In genomic region chr6:37298982-37299381, GRCm38 (mm10) we compare ENCODE assay signal across 8 mouse cellular contexts. TPM values are rescaled to one million over a fixed set of nuclear protein-coding genes. Genes with fewer than 3 reads are reported as not detected.
DNase-seq lines count a peak whose midpoint lies in the region; ATAC-seq lines count a peak whose summit lies in the region.

No protein-coding gene starts in this region.

- no peak for ATAC-seq in heart, embryonic 13.5 days (ENCODE audit: extremely low read depth, insufficient number of reproducible peaks, low FRiP score, low TSS enrichment)
- ATAC-seq in midbrain, embryonic 12.5 days (ENCODE audit: low FRiP score, low read depth): no peak
- ATAC-seq in CD4-positive, CD25-positive, alpha-beta regulatory T cell, adult 4 months: no peak

- no peak for DNase-seq in heart, postnatal 10 days
- peak; percentile 34 for DNase-seq in cerebellum, adult 9-10 months
- DNase-seq in hindbrain, embryonic 10.5 days (ENCODE audit: low spot score): peak; percentile 20
- no peak for DNase-seq in frontal cortex, adult 2 months (ENCODE audit: extremely low spot score in 1 of 2, low spot score in 1 of 2)
- no peak for DNase-seq in frontal cortex, postnatal 25 days (ENCODE audit: low spot score in 2 of 2)

- WGBS in heart, embryonic 13.5 days: 36% methylated on average over 4 of the region's 4 CpGs
- 32% methylated on average over 4 of the region's 4 CpGs for WGBS in hindbrain, embryonic 10.5 days
- WGBS in midbrain, embryonic 12.5 days: 26% methylated on average over 4 of the region's 4 CpGs

- intact Hi-C loops in heart, postnatal 10 days (cut with DNase I): no loop called here

- H3K27me3 ChIP-seq in heart, embryonic 13.5 days (replicated peaks): peaks cover 65% of the 10 kb centered on the region
- H3K27me3 ChIP-seq in hindbrain, embryonic 10.5 days (ENCODE audit: insufficient read depth, poor library complexity, severe bottlenecking): peaks cover 66% of the 10 kb centered on the region
- peaks cover 40% of the 10 kb centered on the region for H3K27me3 ChIP-seq in midbrain, embryonic 12.5 days

- H3K4me2 ChIP-seq in heart, embryonic 13.5 days: peak overlapping the region; percentile 97
- peak overlapping the region; percentile 95 for H3K4me2 ChIP-seq in midbrain, embryonic 12.5 days (replicated peaks)

- H3K9ac ChIP-seq in heart, embryonic 13.5 days: peak overlapping the region; percentile 83
- peak overlapping the region; percentile 78 for H3K9ac ChIP-seq in midbrain, embryonic 12.5 days (replicated peaks)

- no peak overlapping the region for H3K27ac ChIP-seq in heart, embryonic 13.5 days (replicated peaks)
- H3K27ac ChIP-seq in hindbrain, embryonic 10.5 days: no peak overlapping the region
- no peak overlapping the region for H3K27ac ChIP-seq in midbrain, embryonic 12.5 days (replicated peaks)

- H3K4me1 ChIP-seq in heart, embryonic 13.5 days: peaks cover 19% of the 10 kb centered on the region
- H3K4me1 ChIP-seq in hindbrain, embryonic 10.5 days (replicated peaks): peaks cover 32% of the 10 kb centered on the region
- H3K4me1 ChIP-seq in midbrain, embryonic 12.5 days: peaks cover 24% of the 10 kb centered on the region

- peak overlapping the region; percentile 72 for H3K4me3 ChIP-seq in heart, embryonic 13.5 days
- H3K4me3 ChIP-seq in hindbrain, embryonic 10.5 days: peak overlapping the region; percentile 77
- H3K4me3 ChIP-seq in midbrain, embryonic 12.5 days: peak overlapping the region; percentile 87

- H3K9me3 ChIP-seq in heart, embryonic 13.5 days: no peaks in the 10 kb centered on the region
- no peaks in the 10 kb centered on the region for H3K9me3 ChIP-seq in hindbrain, embryonic 10.5 days
- H3K9me3 ChIP-seq in midbrain, embryonic 12.5 days: no peaks in the 10 kb centered on the region

- no peaks in the 10 kb centered on the region for H3K36me3 ChIP-seq in heart, embryonic 13.5 days
- no peaks in the 10 kb centered on the region for H3K36me3 ChIP-seq in hindbrain, embryonic 10.5 days
- H3K36me3 ChIP-seq in midbrain, embryonic 12.5 days: no peaks in the 10 kb centered on the region

RNA-seq across cellular contexts. Expression of gene Dgki, which starts 1.0 kb away (rescaled TPM):
- polyA plus RNA-seq in heart, embryonic 13.5 days (2015; fragmentation: Nextera tagmentation; extraction: Ambion mirVana): 0.51 and 0.63 TPM in 2 replicates
- under 1 TPM; 0.45 to 0.65 TPM for total RNA-seq in heart, postnatal 10 days (2021)
- 0.39 and 1.0 TPM in 2 replicates for polyA plus RNA-seq in hindbrain, embryonic 10.5 days (2016; fragmentation: Nextera tagmentation; extraction: Ambion mirVana)
- 4.3 and 5.3 TPM in 2 replicates for polyA plus RNA-seq in midbrain, embryonic 12.5 days (2016; fragmentation: Nextera tagmentation; extraction: Ambion mirVana)
- under 1 TPM in 1 of 2 experiments, not detected in 1; 0.19 TPM for polyA plus RNA-seq in CD4-positive, CD25-positive, alpha-beta regulatory T cell, adult 4 months (2017; shearing (Covaris generic))
- 11.4 and 11.6 TPM in 2 replicates for polyA plus RNA-seq in frontal cortex, adult 2 months (2012; rRNA removed)

Comparison
In these comparisons a context has a peak if more than half of its experiments do, and no peak if none do; other contexts are left out.
1. DNase-seq: peak in cerebellum, adult 9-10 months (single experiment) and hindbrain, embryonic 10.5 days (single experiment); none in heart, postnatal 10 days (0 of 2), frontal cortex, adult 2 months (0 of 2) and frontal cortex, postnatal 25 days (0 of 2).
2. Peak in every context shown above with its lines, with median percentiles within 50 percentile points of each other: H3K4me3 ChIP-seq.